Mouse (Mus musculus): ENCODE results near the gene Gm20388. TPM values are rescaled to one million over a fixed set of nuclear protein-coding genes. Genes with fewer than 3 reads are reported as not detected.

Gene Gm20388
- polyA plus RNA-seq, 1 experiment from 2014 or later: not detected

DNA sequence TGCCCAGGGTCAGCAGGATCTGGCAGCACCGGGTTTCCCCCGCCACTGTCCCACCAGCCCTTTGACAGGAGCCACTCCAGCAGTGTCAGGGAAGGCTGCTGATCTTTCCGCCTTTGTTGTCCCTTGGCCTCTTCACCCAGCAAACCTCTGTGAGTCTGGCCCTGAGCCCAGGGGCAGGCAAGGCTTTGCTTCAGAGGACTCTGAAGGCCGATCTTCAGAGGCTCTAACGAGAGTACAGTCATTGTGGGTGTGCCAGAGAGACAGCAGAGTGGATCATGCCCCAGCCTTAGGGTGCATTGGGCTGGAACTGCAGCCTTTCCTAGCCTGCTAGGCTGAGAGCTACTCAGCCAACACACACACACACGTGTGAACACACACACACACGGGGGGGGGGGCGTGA is 429.1 kb downstream of the Gm20388 start:
- no peak overlapping the region for H3K27ac ChIP-seq (ENCODE audit: low read length)
- H3K36me3 ChIP-seq (ENCODE audit: control insufficient read depth, insufficient read depth, low read length): no peaks in the 10 kb centered on the region
- H3K4me2 ChIP-seq (ENCODE audit: low read depth, low read length): no peak overlapping the region
- H3K4me1 ChIP-seq (replicated peaks; ENCODE audit: control insufficient read depth, insufficient read depth, low read length): peaks cover 23% of the 10 kb centered on the region
- WGBS: 43% methylated on average over 7 of the region's 8 CpGs
- no peak for ATAC-seq (ENCODE audit: low read depth)
- no peaks in the 10 kb centered on the region for H3K27me3 ChIP-seq (ENCODE audit: control insufficient read depth, insufficient read depth, low read depth, low read length)
- H3K4me3 ChIP-seq (ENCODE audit: low read length): no peak overlapping the region
- no peak overlapping the region for H3K9ac ChIP-seq (ENCODE audit: low read length)
- H3K9me3 ChIP-seq (ENCODE audit: control insufficient read depth, low read length): no peaks in the 10 kb centered on the region

DNA sequence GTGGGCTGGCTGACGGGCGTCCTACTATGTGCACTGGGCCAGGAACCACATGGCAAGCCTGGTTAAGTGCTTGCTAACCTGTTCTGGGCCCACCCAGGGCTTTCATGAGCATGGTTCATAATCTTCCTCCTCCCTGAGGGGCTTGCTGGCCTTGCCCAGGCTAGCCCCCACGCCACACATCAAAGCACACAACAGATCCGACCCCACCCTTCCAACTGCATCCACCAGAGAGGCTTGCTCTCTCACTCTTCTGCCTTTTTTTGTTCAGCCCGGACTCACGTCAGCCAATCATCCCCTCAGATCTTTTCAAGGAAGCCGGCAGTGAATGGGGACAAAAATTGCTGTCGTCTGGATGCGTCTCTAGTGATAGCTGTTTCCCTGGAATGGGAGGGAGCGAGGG is 430.5 kb downstream of the Gm20388 start:
- Histone ChIP-seq H3K9ac (ENCODE audit: low read length) (no peak overlapping the region), H3K36me3 (ENCODE audit: control insufficient read depth, insufficient read depth, low read length) (no peaks in the 10 kb centered on the region), H3K4me1 (replicated peaks; ENCODE audit: control insufficient read depth, insufficient read depth, low read length) (peaks cover 10% of the 10 kb centered on the region), H3K27me3 (ENCODE audit: control insufficient read depth, insufficient read depth, low read depth, low read length) (no peaks in the 10 kb centered on the region), H3K9me3 (ENCODE audit: control insufficient read depth, low read length) (no peaks in the 10 kb centered on the region), H3K4me2 (ENCODE audit: low read depth, low read length) (no peak overlapping the region), H3K4me3 (ENCODE audit: low read length) (no peak overlapping the region), H3K27ac (ENCODE audit: low read length) (no peak overlapping the region)
- WGBS: 82% methylated on average over 10 of the region's 10 CpGs
- no peak for ATAC-seq (ENCODE audit: low read depth)

- no peak overlapping the region for H3K9ac ChIP-seq (ENCODE audit: low read length)
- H3K27me3 ChIP-seq (ENCODE audit: control insufficient read depth, insufficient read depth, low read depth, low read length): no peaks in the 10 kb centered on the region
- no peak overlapping the region for H3K4me2 ChIP-seq (ENCODE audit: low read depth, low read length)
- H3K36me3 ChIP-seq (ENCODE audit: control insufficient read depth, insufficient read depth, low read length): no peaks in the 10 kb centered on the region
- WGBS: 62% methylated on average over 7 of the region's 7 CpGs
- H3K4me3 ChIP-seq (ENCODE audit: low read length): no peak overlapping the region
- peaks cover 8% of the 10 kb centered on the region for H3K4me1 ChIP-seq (replicated peaks; ENCODE audit: control insufficient read depth, insufficient read depth, low read length)
- no peaks in the 10 kb centered on the region for H3K9me3 ChIP-seq (ENCODE audit: control insufficient read depth, low read length)
- ATAC-seq (ENCODE audit: low read depth): no peak
- no peak overlapping the region for H3K27ac ChIP-seq (ENCODE audit: low read length)
Measured at GRCm38 (mm10) chr8:120342847-120343548, 432.4 kb downstream of the Gm20388 start.

GRCm38 (mm10) chr8:120343582-120343981 is 432.9 kb downstream of the Gm20388 start:
- WGBS: 79% methylated on average over 12 of the region's 12 CpGs
- H3K27me3 ChIP-seq (ENCODE audit: control insufficient read depth, insufficient read depth, low read depth, low read length): no peaks in the 10 kb centered on the region

GRCm38 (mm10) chr8:120344166-120344565 is 433.5 kb downstream of the Gm20388 start:
- Histone ChIP-seq H3K9me3 (ENCODE audit: control insufficient read depth, low read length) (no peaks in the 10 kb centered on the region), H3K27ac (ENCODE audit: low read length) (no peak overlapping the region), H3K27me3 (ENCODE audit: control insufficient read depth, insufficient read depth, low read depth, low read length) (no peaks in the 10 kb centered on the region), H3K9ac (ENCODE audit: low read length) (no peak overlapping the region), H3K4me2 (ENCODE audit: low read depth, low read length) (no peak overlapping the region), H3K36me3 (ENCODE audit: control insufficient read depth, insufficient read depth, low read length) (no peaks in the 10 kb centered on the region), H3K4me1 (replicated peaks; ENCODE audit: control insufficient read depth, insufficient read depth, low read length) (peaks cover 8% of the 10 kb centered on the region), H3K4me3 (ENCODE audit: low read length) (no peak overlapping the region)
- no peak for ATAC-seq (ENCODE audit: low read depth)
- WGBS: 20% methylated on average over 4 of the region's 4 CpGs

More at GRCm38 (mm10) chr8:120343582-120343981, 432.9 kb downstream of the Gm20388 start:
- ATAC-seq (ENCODE audit: low read depth): no peak
- no peaks in the 10 kb centered on the region for H3K36me3 ChIP-seq (ENCODE audit: control insufficient read depth, insufficient read depth, low read length)
- H3K4me3 ChIP-seq (ENCODE audit: low read length): no peak overlapping the region
- peaks cover 8% of the 10 kb centered on the region for H3K4me1 ChIP-seq (replicated peaks; ENCODE audit: control insufficient read depth, insufficient read depth, low read length)
- H3K27ac ChIP-seq (ENCODE audit: low read length): no peak overlapping the region
- no peak overlapping the region for H3K4me2 ChIP-seq (ENCODE audit: low read depth, low read length)
- no peaks in the 10 kb centered on the region for H3K9me3 ChIP-seq (ENCODE audit: control insufficient read depth, low read length)
- H3K9ac ChIP-seq (ENCODE audit: low read length): no peak overlapping the region

DNA sequence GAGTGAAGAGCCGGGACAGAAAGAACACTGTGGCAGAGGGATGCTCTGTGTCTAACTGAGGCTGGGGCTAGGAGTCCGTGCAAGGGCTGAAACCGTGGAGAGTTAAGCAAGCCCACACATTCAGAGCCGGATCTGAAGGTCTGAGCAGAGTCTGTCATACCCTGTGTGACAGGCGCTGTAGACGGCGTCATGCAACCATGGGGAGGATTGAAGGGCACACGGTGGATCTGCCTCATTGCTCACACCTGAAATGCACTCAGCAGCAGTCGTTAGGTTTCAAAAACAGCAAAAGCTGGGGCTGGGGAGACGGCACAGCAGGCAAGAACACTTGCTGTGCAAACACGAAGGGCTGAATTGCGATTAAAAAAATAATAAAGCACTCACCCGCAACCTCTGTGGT is 433.9 kb downstream of the Gm20388 start:
- Histone ChIP-seq H3K27me3 (ENCODE audit: control insufficient read depth, insufficient read depth, low read depth, low read length) (no peaks in the 10 kb centered on the region), H3K9ac (ENCODE audit: low read length) (no peak overlapping the region), H3K27ac (ENCODE audit: low read length) (no peak overlapping the region), H3K9me3 (ENCODE audit: control insufficient read depth, low read length) (no peaks in the 10 kb centered on the region), H3K36me3 (ENCODE audit: control insufficient read depth, insufficient read depth, low read length) (no peaks in the 10 kb centered on the region), H3K4me3 (ENCODE audit: low read length) (no peak overlapping the region), H3K4me2 (ENCODE audit: low read depth, low read length) (no peak overlapping the region), H3K4me1 (replicated peaks; ENCODE audit: control insufficient read depth, insufficient read depth, low read length) (peaks cover 8% of the 10 kb centered on the region)
- no peak for ATAC-seq (ENCODE audit: low read depth)
- WGBS: 46% methylated on average over 13 of the region's 13 CpGs

- WGBS: 83% methylated on average over 21 of the region's 21 CpGs
- ATAC-seq (ENCODE audit: low read depth): no peak
- Histone ChIP-seq H3K9ac (ENCODE audit: low read length) (no peak overlapping the region), H3K9me3 (ENCODE audit: control insufficient read depth, low read length) (no peaks in the 10 kb centered on the region), H3K27me3 (ENCODE audit: control insufficient read depth, insufficient read depth, low read depth, low read length) (no peaks in the 10 kb centered on the region), H3K36me3 (ENCODE audit: control insufficient read depth, insufficient read depth, low read length) (no peaks in the 10 kb centered on the region), H3K27ac (ENCODE audit: low read length) (no peak overlapping the region), H3K4me2 (ENCODE audit: low read depth, low read length) (no peak overlapping the region), H3K4me3 (ENCODE audit: low read length) (no peak overlapping the region), H3K4me1 (replicated peaks; ENCODE audit: control insufficient read depth, insufficient read depth, low read length) (peaks cover 2% of the 10 kb centered on the region; the same call in 1 of the 2 replicates)
Measured at GRCm38 (mm10) chr8:120347734-120348341, 437.2 kb downstream of the Gm20388 start.

GRCm38 (mm10) chr8:120348922-120349321 is 438.3 kb downstream of the Gm20388 start:
- Histone ChIP-seq H3K27me3 (ENCODE audit: control insufficient read depth, insufficient read depth, low read depth, low read length) (no peaks in the 10 kb centered on the region), H3K4me3 (ENCODE audit: low read length) (no peak overlapping the region), H3K9ac (ENCODE audit: low read length) (no peak overlapping the region), H3K9me3 (ENCODE audit: control insufficient read depth, low read length) (no peaks in the 10 kb centered on the region), H3K4me1 (replicated peaks; ENCODE audit: control insufficient read depth, insufficient read depth, low read length) (peaks cover 2% of the 10 kb centered on the region; the same call in 1 of the 2 replicates), H3K27ac (ENCODE audit: low read length) (no peak overlapping the region), H3K4me2 (ENCODE audit: low read depth, low read length) (no peak overlapping the region), H3K36me3 (ENCODE audit: control insufficient read depth, insufficient read depth, low read length) (no peaks in the 10 kb centered on the region)
- ATAC-seq (ENCODE audit: low read depth): no peak
- WGBS: 34% methylated on average over 11 of the region's 11 CpGs

- Histone ChIP-seq H3K36me3 (ENCODE audit: control insufficient read depth, insufficient read depth, low read length) (no peaks in the 10 kb centered on the region), H3K27ac (ENCODE audit: low read length) (no peak overlapping the region), H3K4me1 (replicated peaks; ENCODE audit: control insufficient read depth, insufficient read depth, low read length) (no peaks in the 10 kb centered on the region; the same call in 1 of the 2 replicates), H3K4me3 (ENCODE audit: low read length) (no peak overlapping the region), H3K27me3 (ENCODE audit: control insufficient read depth, insufficient read depth, low read depth, low read length) (no peaks in the 10 kb centered on the region), H3K9me3 (ENCODE audit: control insufficient read depth, low read length) (no peaks in the 10 kb centered on the region), H3K9ac (ENCODE audit: low read length) (no peak overlapping the region), H3K4me2 (ENCODE audit: low read depth, low read length) (no peak overlapping the region)
- ATAC-seq (ENCODE audit: low read depth): no peak
- 50% methylated on average over 7 of the region's 7 CpGs for WGBS
Measured at GRCm38 (mm10) chr8:120351332-120352071, 440.9 kb downstream of the Gm20388 start.
